Mouse (Mus musculus) central nervous system, embryonic 14 days (tissue): ENCODE measurements around the gene AU022252. TPM values are rescaled to one million over a fixed set of nuclear protein-coding genes. Genes with fewer than 3 reads are reported as not detected.

ENCODE experiments used
- polyA plus RNA-seq: library from polyadenylated mRNA; depleted of rRNA; stranded (reverse); fragments of >200 nt; gene quantifications from 2 replicates; pipeline ENCODE4 v1.2.3, GENCODE M21; 2012; rRNA removed

AU022252 gene
- 12.0 and 16.6 TPM in 2 replicates for polyA plus RNA-seq

GRCm38 (mm10) chr4:119232410-119233255 lies at the start of gene AU022252, which contains the start of gene P3h1:
TSS of gene AU022252 (minus strand) at chr4:119232712.
TSS of gene P3h1 (plus strand) at chr4:119232915.

GRCm38 (mm10) chr4:119255351-119255750 lies 22.8 kb upstream of the AU022252 start, which contains the start of gene Cldn19:
TSS of gene Cldn19 (plus strand) at chr4:119255414.

GRCm38 (mm10) chr4:119218169-119218568 lies 14.3 kb downstream of the AU022252 start, which contains the start of gene Tmem269:
TSS of gene Tmem269 (minus strand) at chr4:119218217.

GRCm38 (mm10) chr4:119194909-119195581 lies 37.5 kb downstream of the AU022252 start, which contains the start of gene Svbp:
TSS of gene Svbp (plus strand) at chr4:119195306.

GRCm38 (mm10) chr4:119189864-119190263 lies 42.6 kb downstream of the AU022252 start, which contains the start of gene Ermap:
TSS of gene Ermap (minus strand) at chr4:119190011.

GRCm38 (mm10) chr4:119173851-119174453 lies 58.6 kb downstream of the AU022252 start, which contains the start of gene Zfp691:
TSS of gene Zfp691 (minus strand) at chr4:119174195.

Other genes starting within 250 kb of the AU022252 start
- gene Slc2a1, start 124.0 kb downstream of the AU022252 start, polyA plus RNA-seq: 71.8 and 86.0 TPM in 2 replicates
- gene Zfp691, start 58.5 kb downstream of the AU022252 start, polyA plus RNA-seq: 6.8 and 8.7 TPM in 2 replicates
- 0.85 and 1.5 TPM in 2 replicates for gene Ermap, start 42.7 kb downstream of the AU022252 start, polyA plus RNA-seq
- gene Svbp, start 37.4 kb downstream of the AU022252 start, polyA plus RNA-seq: 151 and 155 TPM in 2 replicates
- gene Tmem269, start 14.5 kb downstream of the AU022252 start, polyA plus RNA-seq: 0.43 and 0.93 TPM in 2 replicates
- gene P3h1, start 203 bp upstream of the AU022252 start, polyA plus RNA-seq: 28.5 and 56.8 TPM in 2 replicates
- gene Cldn19, start 22.7 kb upstream of the AU022252 start, polyA plus RNA-seq: 0.98 and 1.4 TPM in 2 replicates
- gene Ybx1, start 61.9 kb upstream of the AU022252 start, polyA plus RNA-seq: 750 and 835 TPM in 2 replicates
- gene Ppih, start 87.8 kb upstream of the AU022252 start, polyA plus RNA-seq: 71.5 and 83.2 TPM in 2 replicates
- 9.8 and 10.3 TPM in 2 replicates for gene Ccdc30, start 182.8 kb upstream of the AU022252 start, polyA plus RNA-seq
- 10.9 and 12.3 TPM in 2 replicates for gene Ppcs, start 189.7 kb upstream of the AU022252 start, polyA plus RNA-seq
- gene Zmynd12, start 190.1 kb upstream of the AU022252 start, polyA plus RNA-seq: 0.33 and 0.34 TPM in 2 replicates